Mouse (Mus musculus): ENCODE data around the gene Htr2b.

Htr2b gene

GRCm38 (mm10) chr1:86094413-86094812 is 17.4 kb downstream of the Htr2b start:
- DNase-seq (ENCODE audit: low spot score in 2 of 2) = no peak

GRCm38 (mm10) chr1:86076565-86076964 is 35.2 kb downstream of the Htr2b start:
- no peak for DNase-seq (ENCODE audit: low spot score in 2 of 2)

- DNase-seq (ENCODE audit: low spot score in 2 of 2) = peak; percentile 82 to 83
Observed at GRCm38 (mm10) chr1:86064271-86064991, 47.3 kb downstream of the Htr2b start, which contains the start of gene Psmd1. Gene Psmd1, plus strand, starts transcription at chr1:86064387.

GRCm38 (mm10) chr1:86062523-86062922 is 49.2 kb downstream of the Htr2b start:
- no peak for DNase-seq (ENCODE audit: low spot score in 2 of 2)

DNA sequence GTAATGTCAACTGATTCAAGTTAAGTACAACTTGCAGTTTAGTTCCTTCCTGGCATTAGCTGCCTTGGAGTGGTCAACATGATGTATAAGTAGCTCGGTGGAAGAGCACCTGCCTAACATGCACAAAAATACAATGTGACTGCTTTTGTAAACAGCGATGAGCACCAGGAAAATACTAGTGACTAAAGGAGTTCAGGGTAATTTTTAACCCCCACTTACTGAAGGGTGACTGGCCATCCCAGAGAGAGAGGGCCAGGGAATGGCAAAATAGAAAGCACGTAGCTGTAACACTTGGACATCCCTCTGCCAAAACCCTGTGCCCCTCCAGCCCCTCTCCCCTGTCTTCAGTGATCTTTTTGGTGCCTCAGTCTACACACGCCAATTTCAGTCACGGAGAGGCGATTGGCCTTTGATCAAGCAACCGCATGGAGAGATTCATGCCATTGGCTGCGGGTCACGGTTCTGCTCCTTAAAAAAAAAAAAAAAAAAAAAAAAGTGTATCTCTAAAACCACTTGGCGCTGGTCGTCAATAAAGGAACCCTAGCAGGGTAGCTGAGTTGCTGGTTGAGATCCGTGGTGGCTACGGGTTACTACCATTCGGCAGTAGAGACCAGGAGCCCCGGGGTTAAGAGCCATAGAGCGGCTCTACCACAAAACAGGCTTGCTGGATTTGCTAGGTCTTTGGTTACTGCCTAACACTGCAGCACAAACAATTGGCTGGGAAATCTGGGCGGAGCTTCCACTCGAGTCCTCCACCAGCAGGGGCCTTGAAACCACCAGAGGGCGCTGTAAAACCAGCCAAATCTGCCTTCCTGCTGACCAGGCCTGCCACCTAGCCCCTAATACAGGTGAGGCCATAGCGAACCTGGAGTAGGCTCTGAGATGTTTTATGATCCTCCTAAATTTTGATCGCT is 52.7 kb downstream of the Htr2b start:
- DNase-seq (ENCODE audit: low spot score in 2 of 2) = peak; percentile 86 to 90

GRCm38 (mm10) chr1:86056284-86056683 is 55.5 kb downstream of the Htr2b start:
- no peak for DNase-seq (ENCODE audit: low spot score in 2 of 2)

- no peak for DNase-seq (ENCODE audit: low spot score in 2 of 2)
Observed at GRCm38 (mm10) chr1:86054943-86055342, 56.8 kb downstream of the Htr2b start.

GRCm38 (mm10) chr1:86053198-86053921 is 58.4 kb downstream of the Htr2b start:
- DNase-seq (ENCODE audit: low spot score in 2 of 2) = peak; percentile 68 to 72
